Mouse (Mus musculus): ENCODE data around the gene Trmu. TPM values are rescaled to one million over a fixed set of nuclear protein-coding genes. Genes with fewer than 3 reads are reported as not detected.
A peak's percentile ranks its signal among the peaks of the same experiment; 100 is the strongest.

Gene Trmu
- 49.1 and 51.3 TPM in 2 replicates for polyA plus RNA-seq (2015; fragmentation: Nextera tagmentation; extraction: Ambion mirVana)

DNA sequence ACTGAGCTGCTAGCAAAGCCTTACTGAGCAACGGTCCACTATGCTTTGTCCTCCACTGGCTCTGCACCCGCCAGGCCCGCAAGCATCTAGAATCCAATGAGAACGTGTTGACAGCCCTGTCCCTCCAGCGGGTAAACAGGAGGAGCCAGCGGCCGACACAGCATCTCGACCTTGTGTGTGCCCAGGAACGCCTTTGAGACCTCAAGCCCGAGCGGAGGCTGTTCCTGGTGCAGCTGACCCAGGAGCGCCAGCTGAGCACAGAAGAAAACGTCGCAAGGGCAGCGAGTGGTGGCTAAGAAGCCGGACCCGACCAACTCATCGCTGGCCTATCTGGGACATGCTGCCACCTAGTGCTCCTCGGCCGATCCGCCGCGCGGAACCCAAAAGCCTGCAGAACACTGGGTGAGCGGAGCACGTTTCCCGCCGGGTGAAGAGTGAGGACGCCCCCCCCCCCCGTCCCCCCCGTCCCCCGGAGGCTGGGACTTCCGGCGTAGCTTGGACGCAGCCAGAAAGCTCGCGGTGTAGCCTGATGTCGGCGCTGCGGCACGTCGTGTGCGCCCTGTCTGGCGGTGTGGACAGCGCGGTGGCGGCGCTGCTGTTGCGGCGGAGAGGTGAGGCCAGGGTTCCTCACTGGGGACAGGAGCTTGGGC lies at the start of gene Trmu:
Gene Trmu (plus strand): TSS at position 465 of the 650 bp plus-strand sequence.
- peaks cover 50% of the 10 kb centered on the region for H3K36me3 ChIP-seq
- H3K9ac ChIP-seq: peak within 1 kb of the TSS; percentile 91
- peak within 1 kb of the TSS; percentile 85 for H3K4me2 ChIP-seq
- no peaks in the 10 kb centered on the region for H3K27me3 ChIP-seq
- under 1% methylated on average over 50 of the region's 50 CpGs for WGBS
- H3K4me3 ChIP-seq: peak within 1 kb of the TSS; percentile 87
- no peaks in the 10 kb centered on the region for H3K9me3 ChIP-seq
- H3K4me1 ChIP-seq: peaks cover 7% of the 10 kb centered on the region; the same call in 1 of the 2 replicates
- ATAC-seq (ENCODE audit: insufficient number of reproducible peaks, low FRiP score, low TSS enrichment, low read depth): peak; percentile 93
- H3K27ac ChIP-seq: peak within 1 kb of the TSS; percentile 88

DNA sequence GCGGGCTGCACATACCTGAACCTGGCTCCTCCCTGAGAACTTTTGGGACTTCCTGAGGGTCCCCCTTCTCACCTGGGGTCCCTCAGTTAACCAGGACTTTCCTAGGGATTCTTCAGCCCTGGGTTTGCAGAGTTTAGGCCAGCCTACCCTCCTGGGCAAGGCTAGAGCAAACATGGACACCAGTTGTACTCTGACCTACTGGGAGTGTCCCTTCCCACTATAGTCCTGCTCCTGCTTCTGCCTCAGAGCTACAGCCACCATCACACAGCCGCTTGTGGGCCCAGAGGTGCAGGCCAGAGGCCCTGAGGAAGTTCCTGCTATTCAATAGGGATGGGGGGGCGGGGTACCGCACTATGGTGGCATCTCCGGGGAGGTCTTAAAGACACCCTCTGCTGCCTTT lies 49.6 kb upstream of the Trmu start:
- no peak for ATAC-seq (ENCODE audit: insufficient number of reproducible peaks, low FRiP score, low TSS enrichment, low read depth)

DNA sequence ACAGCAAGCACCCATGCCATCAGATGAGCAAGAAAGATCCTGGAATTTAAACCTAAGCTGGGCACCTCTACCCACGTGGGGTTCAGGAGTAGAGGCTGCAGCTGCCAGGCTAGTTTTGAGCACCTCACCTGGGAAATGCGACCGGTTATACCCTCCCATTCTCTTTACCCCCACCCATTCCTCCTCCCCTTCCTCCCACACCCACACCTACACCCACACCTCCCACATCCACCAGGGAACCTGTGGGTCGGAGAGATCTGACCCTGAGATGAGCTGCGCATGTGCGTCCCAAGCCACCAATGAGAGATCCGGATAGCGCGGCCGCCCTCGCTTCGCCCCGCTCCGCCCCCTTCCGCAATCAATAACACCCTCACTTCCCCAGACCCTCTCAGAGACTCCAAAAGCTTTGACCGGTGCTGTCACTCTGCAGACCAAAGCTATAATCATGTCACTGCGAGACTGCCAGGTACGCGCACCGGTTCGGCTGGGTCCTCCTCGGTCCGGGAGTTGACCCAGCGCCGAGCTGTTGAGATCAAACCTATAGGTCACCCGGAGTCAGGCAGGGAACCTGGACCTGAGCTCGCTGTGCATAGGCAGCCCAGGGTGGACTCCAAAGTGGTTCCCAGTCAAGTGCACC lies 47.0 kb upstream of the Trmu start, which contains the start of gene Ttc38:
Gene Ttc38 (plus strand): TSS at position 353 of the 637 bp plus-strand sequence.
- Histone ChIP-seq H3K4me1 (peaks cover 17% of the 10 kb centered on the region), H3K9me3 (no peaks in the 10 kb centered on the region), H3K27ac (peak within 1 kb of the TSS; percentile 73), H3K9ac (peak within 1 kb of the TSS; percentile 56), H3K36me3 (no peaks in the 10 kb centered on the region), H3K27me3 (no peaks in the 10 kb centered on the region), H3K4me3 (peak within 1 kb of the TSS; percentile 64), H3K4me2 (peak within 1 kb of the TSS; percentile 83)
- ATAC-seq (ENCODE audit: insufficient number of reproducible peaks, low FRiP score, low TSS enrichment, low read depth): peak; percentile 74; the same call in 1 of the 2 replicates
- WGBS: under 1% methylated on average over 27 of the region's 27 CpGs

More for the DNA sequence above, 49.6 kb upstream of the Trmu start:
- peaks cover 17% of the 10 kb centered on the region for H3K4me1 ChIP-seq
- no peaks in the 10 kb centered on the region for H3K9me3 ChIP-seq
- H3K9ac ChIP-seq: no peak overlapping the region
- H3K4me3 ChIP-seq: no peak overlapping the region
- H3K27ac ChIP-seq: no peak overlapping the region
- H3K36me3 ChIP-seq: no peaks in the 10 kb centered on the region
- H3K4me2 ChIP-seq: no peak overlapping the region
- 82% methylated on average over 5 of the region's 5 CpGs for WGBS
- H3K27me3 ChIP-seq: no peaks in the 10 kb centered on the region

DNA sequence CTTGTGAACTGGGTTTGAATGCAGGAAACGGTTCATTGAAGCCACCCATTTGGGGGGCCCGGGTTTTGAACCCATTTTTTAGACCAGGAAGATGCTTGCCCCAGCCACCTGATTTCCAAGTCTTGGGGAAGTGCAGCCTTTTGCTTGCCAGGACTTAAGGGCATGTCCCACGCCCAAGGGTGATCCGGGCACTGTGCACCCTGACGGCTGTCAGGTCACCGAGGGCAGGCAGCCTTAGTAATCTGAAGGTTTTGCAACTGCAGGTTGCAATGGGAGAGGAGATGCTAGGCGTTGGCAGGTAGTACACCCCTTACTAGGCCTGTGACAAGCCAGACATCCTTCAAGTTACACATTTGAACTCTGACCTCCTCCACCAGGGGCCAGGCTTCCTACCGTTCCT lies 46.5 kb upstream of the Trmu start:
- H3K4me3 ChIP-seq: peak overlapping the region; percentile 64
- H3K4me2 ChIP-seq: peak overlapping the region; percentile 83
- H3K36me3 ChIP-seq: no peaks in the 10 kb centered on the region
- WGBS: 41% methylated on average over 8 of the region's 8 CpGs
- no peaks in the 10 kb centered on the region for H3K9me3 ChIP-seq
- ATAC-seq (ENCODE audit: insufficient number of reproducible peaks, low FRiP score, low TSS enrichment, low read depth): no peak
- H3K9ac ChIP-seq: peak overlapping the region; percentile 56
- H3K27ac ChIP-seq: peak overlapping the region; percentile 73
- H3K4me1 ChIP-seq: peaks cover 17% of the 10 kb centered on the region
- no peaks in the 10 kb centered on the region for H3K27me3 ChIP-seq

DNA sequence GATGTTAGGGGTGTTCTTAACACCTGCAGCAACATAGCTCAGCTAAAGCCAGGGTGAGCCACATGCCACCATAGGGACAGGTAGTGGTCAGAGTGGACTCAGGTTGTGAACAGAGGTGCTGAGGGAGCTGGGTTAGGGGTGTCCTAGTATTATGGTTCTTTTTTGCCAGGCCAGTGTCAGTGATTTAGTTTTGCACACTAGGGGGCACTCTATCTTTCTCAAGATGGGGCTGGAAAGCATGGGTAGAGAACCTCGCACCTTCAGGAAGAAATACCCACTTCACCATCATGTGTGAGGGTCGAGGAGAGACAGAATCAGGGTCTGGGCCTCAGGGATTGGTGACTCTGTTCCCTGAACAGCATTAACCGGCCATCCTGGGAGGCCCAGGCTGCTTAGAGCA lies 43.8 kb upstream of the Trmu start:
- Histone ChIP-seq H3K36me3 (0 out of 2 replicates have a peak, but pooled peaks cover 2% of the 10 kb centered on the region), H3K9me3 (no peaks in the 10 kb centered on the region), H3K27ac (no peak overlapping the region), H3K27me3 (no peaks in the 10 kb centered on the region), H3K9ac (no peak overlapping the region), H3K4me2 (no peak overlapping the region), H3K4me1 (peaks cover 17% of the 10 kb centered on the region), H3K4me3 (no peak overlapping the region)
- WGBS: 54% methylated on average over 3 of the region's 3 CpGs
- ATAC-seq (ENCODE audit: insufficient number of reproducible peaks, low FRiP score, low TSS enrichment, low read depth): no peak

DNA sequence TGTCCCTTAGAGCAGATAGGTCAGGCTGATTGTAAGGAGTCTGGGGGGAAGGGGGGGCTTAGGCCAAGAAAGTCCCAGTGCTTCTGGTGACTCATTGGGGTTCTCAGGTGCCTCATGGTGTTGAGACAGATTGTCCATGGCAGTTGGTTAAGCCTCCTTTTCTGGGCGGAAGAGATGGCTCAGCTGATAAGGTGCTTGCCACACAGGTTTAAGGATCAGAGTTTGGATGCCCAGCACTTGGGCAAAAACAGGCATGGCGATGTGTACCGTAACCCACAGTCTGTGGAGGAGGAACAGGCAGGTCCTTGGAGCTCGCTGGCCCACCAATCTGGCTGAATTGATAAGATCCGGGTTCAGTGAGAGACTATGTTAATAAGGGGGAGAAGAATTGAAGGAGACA lies 42.2 kb upstream of the Trmu start:
- no peak for ATAC-seq (ENCODE audit: insufficient number of reproducible peaks, low FRiP score, low TSS enrichment, low read depth)
- no peak overlapping the region for H3K4me2 ChIP-seq
- peaks cover 10% of the 10 kb centered on the region; the same call in 1 of the 2 replicates for H3K4me1 ChIP-seq
- no peak overlapping the region for H3K9ac ChIP-seq
- no peaks in the 10 kb centered on the region for H3K9me3 ChIP-seq
- no peak overlapping the region for H3K27ac ChIP-seq
- H3K4me3 ChIP-seq: no peak overlapping the region
- no peaks in the 10 kb centered on the region for H3K27me3 ChIP-seq
- 0 out of 2 replicates have a peak, but pooled peaks cover 2% of the 10 kb centered on the region for H3K36me3 ChIP-seq
- whole genome bisulfite sequencing: 90% methylated on average over 5 of the region's 5 CpGs

DNA sequence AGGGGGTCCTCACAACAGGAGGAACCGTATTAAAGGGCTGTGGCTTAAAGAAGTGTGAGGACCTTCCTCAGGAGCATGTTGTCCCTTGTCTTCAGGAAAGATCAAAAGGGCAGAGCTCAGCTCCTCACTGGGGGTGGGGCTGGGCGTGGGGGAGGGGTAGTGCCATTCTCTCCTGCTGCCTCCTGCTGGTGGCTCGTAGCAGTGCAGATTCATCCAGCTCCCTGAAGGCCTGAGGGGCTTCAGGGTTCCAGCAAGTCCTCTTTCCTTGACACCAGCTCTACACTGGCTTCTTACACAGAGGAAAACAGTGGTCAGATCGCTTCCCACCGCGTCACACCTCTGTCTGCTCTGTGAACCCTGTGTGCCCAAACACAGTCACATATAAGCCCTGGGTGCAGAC lies 38.1 kb upstream of the Trmu start:
- Histone ChIP-seq H3K27ac (no peak overlapping the region), H3K4me3 (no peak overlapping the region), H3K27me3 (no peaks in the 10 kb centered on the region), H3K4me2 (no peak overlapping the region), H3K4me1 (no peaks in the 10 kb centered on the region), H3K9ac (no peak overlapping the region), H3K9me3 (no peaks in the 10 kb centered on the region), H3K36me3 (0 out of 2 replicates have a peak, but pooled peaks cover 5% of the 10 kb centered on the region)
- ATAC-seq (ENCODE audit: insufficient number of reproducible peaks, low FRiP score, low TSS enrichment, low read depth): no peak
- 42% methylated on average over 6 of the region's 6 CpGs for WGBS

DNA sequence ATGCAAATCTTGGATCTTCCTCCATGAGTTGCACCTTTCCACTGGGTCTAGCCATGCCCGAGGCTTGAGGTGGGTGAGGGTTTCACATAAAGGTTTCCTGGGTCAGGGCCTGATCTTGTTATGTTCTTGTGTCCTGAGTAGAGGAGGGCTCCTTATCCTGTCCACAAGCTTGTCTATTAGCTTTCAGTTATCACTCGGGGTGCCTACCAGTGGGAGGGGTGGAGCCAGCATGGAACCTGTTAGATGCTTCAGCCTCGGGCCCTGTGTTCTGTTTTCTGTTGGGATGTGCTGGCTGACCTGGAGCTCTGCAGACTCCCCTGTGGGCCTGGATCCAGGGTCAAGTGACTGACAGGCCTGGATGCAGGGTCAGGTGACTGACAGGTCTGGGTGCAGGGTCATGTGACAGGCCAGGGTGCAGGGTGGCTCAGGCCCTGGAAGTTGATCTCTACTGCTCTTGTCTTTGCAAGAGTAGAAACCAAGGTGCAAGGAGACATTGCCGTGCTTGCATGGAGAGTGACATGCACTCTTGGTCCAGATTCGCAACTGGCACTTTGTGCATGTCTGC lies 37.2 kb upstream of the Trmu start:
- Histone ChIP-seq H3K4me3 (no peak overlapping the region), H3K9me3 (no peaks in the 10 kb centered on the region), H3K9ac (no peak overlapping the region), H3K27ac (no peak overlapping the region), H3K27me3 (no peaks in the 10 kb centered on the region), H3K36me3 (peaks cover 13% of the 10 kb centered on the region; the same call in 1 of the 2 replicates), H3K4me1 (no peaks in the 10 kb centered on the region), H3K4me2 (no peak overlapping the region)
- 73% methylated on average over 5 of the region's 5 CpGs for WGBS
- no peak for ATAC-seq (ENCODE audit: insufficient number of reproducible peaks, low FRiP score, low TSS enrichment, low read depth)

DNA sequence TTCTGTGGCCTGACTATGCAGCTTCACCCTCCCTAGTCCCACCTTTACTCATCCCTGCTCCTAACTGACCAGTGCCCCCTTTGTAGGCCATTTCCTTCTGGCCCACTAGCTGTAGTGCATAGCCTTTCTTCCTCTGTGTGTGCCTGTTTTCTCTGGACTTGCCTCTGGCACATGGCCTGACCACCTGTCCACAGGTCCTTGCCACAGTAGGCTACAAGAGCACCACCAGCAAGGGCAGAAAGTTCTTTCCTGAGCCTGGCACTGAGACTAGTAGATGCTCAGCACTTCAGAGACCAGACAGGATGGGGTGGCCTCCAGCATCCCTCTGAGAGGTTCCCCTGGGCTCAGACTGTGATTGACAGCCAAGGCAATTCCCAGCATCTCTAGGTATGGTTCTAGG lies 34.0 kb upstream of the Trmu start:
- Histone ChIP-seq H3K36me3 (peaks cover 14% of the 10 kb centered on the region; the same call in 1 of the 2 replicates), H3K4me3 (no peak overlapping the region), H3K9ac (no peak overlapping the region), H3K27me3 (no peaks in the 10 kb centered on the region), H3K27ac (no peak overlapping the region), H3K9me3 (no peaks in the 10 kb centered on the region), H3K4me1 (no peaks in the 10 kb centered on the region), H3K4me2 (no peak overlapping the region)
- no peak for ATAC-seq (ENCODE audit: insufficient number of reproducible peaks, low FRiP score, low TSS enrichment, low read depth)

DNA sequence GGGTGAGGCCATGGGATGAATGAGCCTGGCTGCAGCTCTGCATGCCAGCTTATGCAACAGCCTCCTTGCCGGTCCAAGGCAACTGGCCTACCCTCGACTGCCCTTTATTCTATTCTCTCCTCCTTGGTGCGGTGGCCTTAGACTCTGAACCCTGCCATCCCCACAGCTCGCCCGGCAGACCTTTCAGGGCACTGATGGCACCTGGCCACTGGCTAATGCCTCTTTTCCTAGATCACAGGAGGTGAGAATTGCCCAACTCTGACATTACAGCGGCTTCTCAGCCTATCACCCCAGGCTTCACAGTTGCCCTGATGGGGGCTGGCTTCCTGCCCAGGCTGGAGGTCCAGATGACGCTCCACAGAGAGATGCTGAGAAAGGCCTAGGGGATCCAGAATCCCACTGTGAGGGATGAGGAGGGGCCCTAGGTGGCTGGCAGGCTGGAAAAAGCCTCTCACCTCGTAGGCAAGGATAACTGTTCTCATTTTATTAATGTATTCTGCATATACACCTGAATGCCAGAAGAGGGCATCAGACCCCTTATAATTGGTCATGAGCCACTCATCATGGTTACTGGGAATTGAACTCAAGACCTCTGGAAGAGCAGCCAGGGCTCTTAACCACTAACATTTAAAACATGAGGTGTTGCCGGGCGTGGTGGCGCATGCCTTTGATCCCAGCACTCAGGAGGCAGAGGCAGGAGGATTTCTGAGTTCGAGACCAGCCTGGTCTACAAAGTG lies 27.3 kb upstream of the Trmu start:
- Histone ChIP-seq H3K27me3 (no peaks in the 10 kb centered on the region), H3K9me3 (no peaks in the 10 kb centered on the region), H3K27ac (no peak overlapping the region), H3K36me3 (peaks cover 5% of the 10 kb centered on the region; the same call in 1 of the 2 replicates), H3K4me1 (no peaks in the 10 kb centered on the region), H3K9ac (no peak overlapping the region), H3K4me3 (no peak overlapping the region), H3K4me2 (no peak overlapping the region)
- WGBS: 82% methylated on average over 12 of the region's 12 CpGs
- no peak for ATAC-seq (ENCODE audit: insufficient number of reproducible peaks, low FRiP score, low TSS enrichment, low read depth)

DNA sequence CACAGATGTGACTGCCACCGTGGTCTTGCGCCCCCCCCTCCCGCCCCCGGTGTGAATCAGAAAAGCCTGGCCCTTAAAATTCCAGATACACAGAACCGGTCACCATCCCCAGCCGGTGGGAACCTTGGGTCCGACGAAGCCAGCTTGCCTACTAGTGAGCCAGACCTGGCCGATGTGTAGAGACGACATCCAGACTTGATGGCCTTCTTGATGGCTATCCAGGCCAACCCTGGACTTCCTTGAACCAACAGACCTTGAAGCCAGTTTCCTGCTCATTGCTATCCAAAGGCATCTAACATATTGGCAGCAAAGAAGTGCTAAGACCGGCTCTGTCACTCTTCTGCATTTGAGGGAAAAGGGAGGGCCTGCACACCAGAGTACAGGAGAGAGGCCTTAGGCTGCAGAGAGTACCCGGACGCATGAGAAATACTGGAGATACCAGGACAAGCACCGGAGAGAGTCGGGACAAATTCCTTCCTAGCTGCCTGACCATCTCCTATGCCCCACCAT lies 20.1 kb upstream of the Trmu start:
- peaks cover 24% of the 10 kb centered on the region for H3K4me1 ChIP-seq
- H3K4me2 ChIP-seq: peak overlapping the region; percentile 89
- H3K9ac ChIP-seq: peak overlapping the region; percentile 64
- no peaks in the 10 kb centered on the region for H3K27me3 ChIP-seq
- H3K9me3 ChIP-seq: no peaks in the 10 kb centered on the region
- ATAC-seq (ENCODE audit: insufficient number of reproducible peaks, low FRiP score, low TSS enrichment, low read depth): no peak
- 8% methylated on average over 15 of the region's 15 CpGs for WGBS
- H3K36me3 ChIP-seq: peaks cover 24% of the 10 kb centered on the region
- peak overlapping the region; percentile 77 for H3K4me3 ChIP-seq
- H3K27ac ChIP-seq: peak overlapping the region; percentile 75

Data from limb, embryonic 15.5 days (tissue).